ENCODE assay signal across 8 mouse cellular contexts in genomic region chr3:82074201-82074851, GRCm38 (mm10). TPM values are rescaled to one million over a fixed set of nuclear protein-coding genes. Genes with fewer than 3 reads are reported as not detected.
A peak's percentile ranks its signal among the peaks of the same experiment; 100 is the strongest.
DNase-seq lines count a peak whose midpoint lies in the region.

TSS of gene Gucy1b1 (minus strand) at chr3:82074689.

- peak; percentile 66 for DNase-seq in adrenal gland, adult 2 months
- DNase-seq in embryo, embryonic 10 days (ENCODE audit: low spot score): peak; percentile 87
- peak; percentile 69 for DNase-seq in gastrocnemius, postnatal 25 days
- DNase-seq in induced T-regulatory cell, adult 2 months (ENCODE audit: low read depth): peak; percentile 47
- peak; percentile 79 to 90 for DNase-seq in left cerebral cortex, adult 18-20 months (ENCODE audit: low spot score in 2 of 2)
- DNase-seq in lung, postnatal 25 days (ENCODE audit: low spot score): peak; percentile 82
- DNase-seq in retina, postnatal 1 day: peak; percentile 95
- DNase-seq in urinary bladder, postnatal 10 days (ENCODE audit: low spot score): peak; percentile 12

RNA-seq across cellular contexts. Expression of gene Gucy1b1, which starts in this region (rescaled TPM):
- 10 to 100 TPM in 1 of 2 experiments, 1 to 10 TPM in 1; 7.8 to 12.3 TPM for total RNA-seq in adrenal gland, adult 2 months (2021)
- 1.0 and 1.3 TPM in 2 replicates for polyA plus RNA-seq in adrenal gland, adult 2 months (2012; rRNA removed)
- 1 to 10 TPM; 3.8 TPM for total RNA-seq in gastrocnemius, postnatal 25 days (2021)
- 100 to 1,000 TPM; 169 to 174 TPM for total RNA-seq in left cerebral cortex, adult 18-20 months (2021)

Comparison
In these comparisons a context has a peak if more than half of its experiments do, and no peak if none do; other contexts are left out.
1. Peak in every context shown above with its lines: DNase-seq.
2. RNA of gene Gucy1b1 (total RNA-seq): 169 to 174 TPM in left cerebral cortex, adult 18-20 months; 7.8 to 12.3 TPM in adrenal gland, adult 2 months and 3.8 TPM in gastrocnemius, postnatal 25 days; every median in the first group is over 10 times any median in the second.
3. DNase-seq: peak in every context shown above with its lines; median percentile 95 in retina, postnatal 1 day; 87 in embryo, embryonic 10 days; 84 in left cerebral cortex, adult 18-20 months; 82 in lung, postnatal 25 days; 69 in gastrocnemius, postnatal 25 days; 66 in adrenal gland, adult 2 months; 47 in induced T-regulatory cell, adult 2 months; 12 in urinary bladder, postnatal 10 days.